Mouse (Mus musculus) inflammation-experienced regulatory T-cells, adult 6 months (primary cell): ENCODE results near the gene Ccdc155. TPM values are rescaled to one million over a fixed set of nuclear protein-coding genes. Genes with fewer than 3 reads are reported as not detected.

Experiments used
- ATAC-seq: one replicate; pipeline ENCODE4 v1.8.0; 2017
- polyA plus RNA-seq, 3 experiments: library from polyadenylated mRNA; unstranded; fragments of 100-300 nt; shearing (Covaris generic); gene quantifications; one replicate each; pipeline ENCODE4 v1.2.1; 2017

The Ccdc155 gene
- polyA plus RNA-seq = under 1 TPM in 1 of 3 experiments, not detected in 2; 0.24 TPM

DNA sequence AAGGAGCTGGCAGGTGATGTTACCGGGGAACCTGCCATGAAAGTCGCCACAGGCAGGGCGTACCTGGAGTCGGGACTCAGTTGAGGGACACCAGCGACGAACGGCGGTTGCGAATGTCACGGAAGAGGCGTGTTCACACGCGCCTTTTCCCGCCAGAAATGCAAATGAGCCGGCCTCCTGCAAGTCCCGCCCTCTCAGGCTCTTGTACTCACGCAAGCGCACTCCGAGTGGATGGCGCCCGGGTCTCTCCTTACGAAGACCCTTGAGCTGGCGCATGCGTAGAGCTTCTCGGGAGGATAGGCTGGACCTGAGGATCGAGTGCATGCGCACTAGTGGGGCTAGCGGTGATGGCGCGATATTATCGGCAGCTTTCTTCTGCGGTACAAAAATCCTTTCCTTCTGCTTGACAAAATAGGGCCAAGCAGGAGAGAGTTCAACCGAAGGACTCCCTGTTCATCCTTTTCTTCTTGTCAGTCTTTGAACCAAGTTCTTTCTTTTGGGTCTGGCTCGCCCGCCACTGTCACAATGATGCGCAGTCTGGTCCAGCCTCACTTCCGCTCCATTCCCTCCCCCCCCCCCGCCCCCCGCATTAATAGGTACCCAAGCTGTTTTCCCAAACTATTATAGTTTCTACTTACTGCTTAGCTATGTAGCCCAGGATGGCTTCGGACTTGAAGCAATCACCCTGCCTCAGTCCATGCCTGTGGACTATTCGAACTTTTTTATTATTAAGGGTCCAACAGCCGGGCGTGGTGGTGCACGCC, at the start of gene Ccdc155:
TSS of gene Ccdc155 (minus strand) at position 513 of the 764 bp plus-strand sequence.
- peak; percentile 90 for ATAC-seq

DNA sequence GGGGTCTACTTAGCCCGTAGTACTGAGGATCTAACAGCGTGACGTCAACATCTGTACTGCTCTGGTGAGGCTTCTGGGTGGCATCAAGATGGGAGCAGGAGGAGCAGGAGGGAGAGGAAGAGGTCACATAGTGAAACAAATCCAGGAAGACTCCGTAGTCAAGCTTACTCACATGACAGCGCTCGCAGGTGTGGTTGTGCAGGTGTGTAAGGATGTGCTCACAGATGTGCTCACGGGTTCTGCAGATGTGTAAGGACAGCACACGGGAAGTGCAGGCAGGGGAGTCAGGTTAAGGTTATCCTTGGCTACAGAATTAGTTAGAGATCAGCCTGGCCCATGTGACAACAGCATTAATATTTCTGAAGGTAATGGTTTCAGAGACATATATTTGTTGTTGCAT, 49.1 kb upstream of the Ccdc155 start:
- ATAC-seq = no peak

DNA sequence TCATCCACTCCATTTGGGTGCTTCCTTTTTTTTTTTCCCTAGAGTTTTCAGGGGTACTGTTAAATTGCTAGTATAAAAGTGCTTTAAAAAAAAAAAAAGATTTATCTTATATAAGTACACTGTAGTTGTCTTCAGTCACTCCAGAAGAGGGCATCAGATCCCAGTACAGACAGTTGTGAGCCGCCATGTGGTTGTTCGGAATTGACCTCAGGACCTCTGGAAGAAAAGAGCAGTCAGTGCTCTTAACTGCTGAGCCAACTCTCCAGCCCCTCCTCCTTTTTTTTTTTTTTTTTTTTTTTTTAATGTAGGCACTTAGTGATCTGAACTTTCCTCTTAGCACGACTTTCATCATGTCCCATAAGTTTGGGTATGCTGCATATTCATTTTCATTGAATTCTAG, 43.0 kb upstream of the Ccdc155 start:
- ATAC-seq = no peak

DNA sequence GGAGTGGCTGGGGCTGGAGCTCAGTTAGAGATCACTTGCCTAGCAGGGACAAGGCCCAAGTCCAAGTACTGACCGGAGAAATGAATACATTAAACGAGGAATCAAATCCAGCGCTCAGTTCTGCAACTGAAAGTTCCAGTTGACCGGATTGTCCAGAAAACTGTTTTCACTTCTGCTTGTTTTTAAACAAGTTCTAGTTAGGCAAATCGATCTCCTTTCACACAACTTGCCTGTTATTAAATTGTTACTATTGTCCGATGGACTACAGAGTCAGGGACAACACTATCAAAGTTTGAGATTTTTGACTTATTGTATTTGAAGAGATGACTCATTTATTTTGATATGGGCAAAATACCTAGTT, 36.7 kb upstream of the Ccdc155 start:
- no peak for ATAC-seq

DNA sequence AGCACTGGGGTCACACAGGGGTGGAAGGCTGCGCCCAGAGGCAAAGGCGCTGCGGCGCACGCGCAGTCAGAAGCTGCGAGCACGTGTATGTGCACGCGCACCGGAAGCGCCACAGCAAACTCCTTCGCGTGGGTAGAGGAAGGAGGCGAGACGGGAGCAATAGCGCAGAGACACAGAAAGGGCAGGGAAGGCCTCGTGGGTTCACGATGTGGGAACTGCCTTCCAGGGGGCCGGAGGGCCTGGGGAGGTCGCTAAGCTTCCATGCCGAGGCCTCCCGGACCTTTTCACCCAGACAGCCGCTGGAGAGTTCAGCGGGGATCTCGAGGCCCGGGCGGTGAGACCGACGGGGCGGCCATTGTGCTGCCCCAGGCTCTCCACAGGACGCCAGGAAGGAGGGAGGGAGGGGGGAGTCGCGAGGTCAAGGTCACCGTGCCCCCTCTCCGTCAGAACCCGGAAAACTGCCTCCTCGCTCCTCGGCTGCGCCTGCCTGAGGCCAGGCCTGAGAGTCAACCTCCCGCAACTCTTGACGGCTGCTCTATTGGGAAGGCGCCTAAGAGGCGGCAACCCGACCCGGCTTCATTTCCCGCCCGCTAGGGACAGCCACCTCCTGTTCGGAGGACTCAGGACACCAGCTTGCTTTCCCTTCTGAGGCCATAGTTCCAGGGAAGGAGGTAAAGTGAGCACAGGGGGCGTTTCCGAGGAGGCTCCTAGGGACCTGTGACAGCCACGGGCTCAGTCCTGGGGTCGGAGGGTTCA, 36.1 kb upstream of the Ccdc155 start, which contains the start of gene Slc6a16:
TSS of gene Slc6a16 (plus strand) at position 453 of the 756 bp plus-strand sequence.
- ATAC-seq = no peak

DNA sequence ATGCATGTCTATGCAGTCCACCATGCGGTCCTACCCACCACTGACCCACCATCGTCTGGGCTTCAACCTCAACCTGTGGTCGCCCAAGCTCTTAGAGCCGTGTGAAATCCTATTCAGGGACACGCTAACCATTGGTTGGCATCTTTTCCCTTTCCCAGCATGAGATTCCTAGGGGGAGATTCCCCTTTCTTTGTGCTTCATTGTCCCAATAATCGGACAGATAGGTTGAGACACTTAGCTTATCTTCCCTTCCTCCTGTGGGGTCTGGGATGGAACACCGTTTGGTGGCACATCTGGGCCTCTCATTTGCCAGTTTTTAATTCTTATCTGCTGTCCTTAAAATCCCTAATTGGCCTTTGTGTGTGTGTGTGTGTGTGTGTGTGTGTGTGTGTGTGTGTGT, 35.4 kb upstream of the Ccdc155 start:
- no peak for ATAC-seq

DNA sequence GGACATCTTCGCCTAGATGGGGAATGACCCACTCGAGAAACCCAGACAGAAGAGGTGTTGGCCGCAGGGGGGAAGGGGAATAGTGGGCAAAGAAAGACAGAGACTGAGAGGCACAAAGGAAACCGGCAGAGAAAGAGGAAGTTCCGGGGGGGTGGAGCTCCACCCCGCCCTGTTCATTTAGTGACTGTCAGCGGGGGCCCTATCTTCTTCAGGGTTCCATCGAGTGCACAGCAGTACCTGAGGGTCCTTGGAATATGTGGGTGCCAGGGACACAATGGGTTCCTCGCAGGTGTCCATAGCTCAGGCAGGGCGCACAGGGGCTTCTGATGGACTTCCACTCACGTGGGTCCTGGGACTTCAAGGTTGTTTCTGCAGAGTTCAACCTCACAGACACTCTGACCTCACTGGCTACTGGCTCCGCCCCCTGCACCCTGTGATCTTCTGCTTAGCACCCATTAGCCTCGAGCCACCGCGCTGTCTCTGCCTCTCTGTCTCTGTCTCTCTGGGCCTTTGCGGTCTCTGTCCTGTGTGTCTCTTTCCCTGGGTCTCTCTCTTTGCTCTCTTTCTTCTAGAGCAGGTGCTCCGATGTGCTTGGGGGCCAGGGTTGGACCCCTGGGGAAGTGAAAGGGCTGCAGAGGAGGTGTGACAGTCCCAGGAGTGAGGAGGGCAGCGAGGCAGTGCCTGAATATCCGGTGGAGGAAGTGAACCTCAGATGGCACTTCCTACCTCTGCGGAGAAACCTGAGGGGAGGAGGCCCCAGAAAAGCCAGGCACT, 34.2 kb upstream of the Ccdc155 start, which contains the start of gene Cd37:
TSS of gene Cd37 (minus strand) at position 393 of the 774 bp plus-strand sequence.
- peak; percentile 94 for ATAC-seq

DNA sequence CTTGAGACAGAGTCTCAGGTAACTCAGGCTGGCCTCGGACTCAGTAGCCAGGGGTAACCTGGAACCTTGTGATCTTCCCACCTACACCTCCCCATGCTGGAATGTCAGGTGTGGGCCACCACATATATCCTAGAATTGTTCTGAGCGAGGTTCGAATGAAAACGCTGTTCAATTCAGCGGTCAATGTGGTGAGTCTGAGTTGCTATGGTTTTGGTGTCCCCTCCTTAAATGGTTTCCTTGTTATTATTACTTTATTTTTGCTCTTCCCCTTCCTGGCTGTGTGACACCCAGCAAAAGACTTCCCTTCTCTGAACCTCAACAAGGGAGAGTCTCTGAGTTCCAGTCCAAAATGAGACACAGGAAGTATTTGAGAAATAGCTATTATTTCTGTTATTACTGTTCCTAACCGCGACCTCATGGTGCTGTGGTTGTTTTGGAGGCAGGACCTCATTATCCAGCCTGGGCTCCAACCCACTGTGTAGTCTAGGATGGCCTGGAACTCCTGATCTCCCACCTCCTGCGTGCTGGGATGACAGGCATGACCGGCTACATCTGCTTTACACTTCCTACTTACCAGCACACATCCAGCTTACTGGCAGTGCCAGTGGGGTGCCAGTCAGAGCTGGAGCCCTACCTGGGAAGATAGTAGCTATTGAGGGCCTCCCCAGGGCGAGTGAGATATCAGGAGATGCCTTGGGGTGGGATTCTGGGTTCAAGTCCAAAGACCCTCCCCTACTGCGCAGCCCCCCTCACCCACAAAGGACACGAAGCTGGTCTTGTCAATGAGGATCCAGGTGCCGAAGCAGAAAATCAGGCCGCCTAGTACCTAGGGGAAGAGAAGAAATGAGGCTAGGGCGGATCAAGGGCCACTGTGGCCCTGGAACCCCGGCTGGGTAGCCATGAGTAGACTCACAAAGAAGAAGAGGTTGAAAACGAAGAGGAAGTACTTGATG, 33.3 kb upstream of the Ccdc155 start:
- ATAC-seq = peak; percentile 2

DNA sequence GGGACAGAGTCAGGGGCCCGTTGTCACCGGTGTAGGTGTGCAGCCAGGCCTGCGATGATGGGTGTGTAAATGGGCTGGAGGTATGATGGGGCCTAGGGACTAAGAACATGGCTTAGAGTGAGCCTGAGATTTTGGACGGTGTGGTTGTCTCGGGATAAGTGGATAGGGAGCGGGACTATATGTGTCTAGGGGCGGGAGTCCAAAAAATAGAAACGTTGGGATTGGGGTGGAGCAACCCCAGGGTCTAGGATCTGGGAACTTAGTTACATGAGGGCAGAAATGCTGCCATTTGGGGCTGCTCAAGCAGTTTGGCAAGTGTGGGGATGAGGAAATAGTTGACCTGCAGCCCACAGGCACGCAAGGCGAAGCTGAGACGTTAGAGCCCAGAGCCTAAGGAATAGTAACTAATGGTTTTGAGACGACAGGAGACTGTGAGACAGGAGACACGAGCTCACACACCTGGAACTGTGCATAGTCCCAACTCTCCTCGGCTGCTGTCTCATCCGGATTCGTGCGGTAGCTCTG, 31.0 kb upstream of the Ccdc155 start:
- no peak for ATAC-seq

DNA sequence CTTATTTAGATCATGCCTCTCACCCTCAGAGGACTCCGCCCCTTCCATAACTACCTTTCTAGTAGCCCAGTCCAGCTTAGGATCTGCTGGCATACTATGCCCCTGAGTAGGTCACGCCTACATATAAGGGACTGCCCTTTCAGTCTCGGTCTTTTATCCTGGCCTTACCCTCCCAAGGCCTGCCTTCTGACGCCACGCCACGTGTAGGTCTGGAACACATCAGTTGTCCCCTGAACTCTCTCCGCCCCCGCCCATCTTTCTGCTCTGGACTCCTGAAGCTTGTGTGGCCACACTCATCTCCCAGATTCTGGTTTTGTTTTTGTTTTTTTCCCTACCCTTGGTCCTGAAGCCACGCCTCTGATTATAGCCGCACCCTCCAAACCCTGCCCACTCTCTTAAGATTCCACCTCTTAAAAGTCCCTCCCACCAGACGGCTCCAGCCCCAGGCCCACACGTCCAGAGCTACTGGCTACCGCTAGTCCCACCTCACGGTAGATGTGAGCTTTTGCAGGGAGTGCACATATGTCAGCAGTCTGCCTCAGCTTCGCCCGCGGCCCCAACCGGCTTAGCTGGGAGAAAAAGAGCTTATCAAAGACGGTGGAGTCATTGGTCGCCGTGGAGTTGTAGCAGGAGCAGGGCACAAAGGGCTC, 30.4 kb upstream of the Ccdc155 start:
- no peak for ATAC-seq

DNA sequence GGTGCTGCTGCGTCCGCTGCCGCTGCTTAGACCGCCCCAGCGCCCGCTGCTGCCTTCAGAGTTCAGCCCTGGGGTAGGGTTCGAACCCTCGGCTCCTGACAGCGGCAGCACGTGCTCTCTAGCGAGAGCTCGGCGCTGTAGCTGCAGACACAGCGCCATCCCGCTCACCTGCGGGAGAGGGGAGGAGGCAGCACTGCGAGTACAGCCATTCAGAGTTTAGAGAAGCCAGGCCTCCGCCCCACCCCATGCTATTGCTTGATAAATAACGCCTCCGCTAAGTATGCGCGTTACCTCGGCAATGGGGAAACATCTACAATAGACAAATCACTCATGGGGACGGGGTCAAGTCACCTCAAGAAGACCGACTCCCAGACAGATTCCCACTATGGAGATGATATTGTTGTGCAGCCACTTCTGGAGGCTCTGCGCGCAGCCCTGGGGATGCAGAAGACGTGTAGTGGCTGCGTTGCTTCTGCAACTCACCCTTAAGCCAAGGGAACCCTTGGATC, 29.7 kb upstream of the Ccdc155 start:
- no peak for ATAC-seq

DNA sequence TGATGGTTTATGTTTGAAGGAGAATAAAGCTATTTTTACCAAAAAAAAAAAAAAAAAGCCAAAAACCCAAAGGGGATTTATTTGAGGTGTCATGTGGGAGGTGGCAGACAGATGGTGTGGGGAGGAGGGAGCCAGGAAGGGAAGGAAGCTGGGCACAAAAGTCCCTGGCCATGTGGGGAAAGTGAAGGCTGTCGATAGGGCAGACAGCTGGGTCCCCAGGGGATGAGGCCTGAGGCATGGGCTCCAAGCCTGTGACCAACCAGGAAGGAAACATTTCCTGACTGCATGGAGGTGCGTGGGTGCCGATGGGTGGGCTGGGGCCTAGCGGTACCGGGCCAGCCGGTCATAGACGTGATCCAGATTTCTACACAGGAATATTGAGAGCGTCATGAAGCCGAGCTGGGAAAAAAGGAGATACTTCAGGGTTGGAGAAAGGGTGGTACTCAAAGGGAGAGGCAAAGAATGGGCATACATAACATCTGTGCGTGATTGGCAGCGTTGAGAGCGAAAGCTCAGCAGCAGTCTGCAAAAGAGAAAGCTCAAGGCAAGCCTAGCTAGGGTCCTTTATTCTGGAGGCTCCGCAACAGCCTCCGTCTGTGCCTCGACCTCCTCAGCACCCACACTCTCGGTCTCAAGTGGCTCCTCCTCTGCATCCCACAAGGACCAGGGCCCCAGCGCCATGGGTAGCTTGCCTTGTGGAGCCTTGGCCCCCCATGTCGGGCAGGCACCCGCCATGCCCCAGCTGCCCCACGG, 29.1 kb upstream of the Ccdc155 start:
- no peak for ATAC-seq

DNA sequence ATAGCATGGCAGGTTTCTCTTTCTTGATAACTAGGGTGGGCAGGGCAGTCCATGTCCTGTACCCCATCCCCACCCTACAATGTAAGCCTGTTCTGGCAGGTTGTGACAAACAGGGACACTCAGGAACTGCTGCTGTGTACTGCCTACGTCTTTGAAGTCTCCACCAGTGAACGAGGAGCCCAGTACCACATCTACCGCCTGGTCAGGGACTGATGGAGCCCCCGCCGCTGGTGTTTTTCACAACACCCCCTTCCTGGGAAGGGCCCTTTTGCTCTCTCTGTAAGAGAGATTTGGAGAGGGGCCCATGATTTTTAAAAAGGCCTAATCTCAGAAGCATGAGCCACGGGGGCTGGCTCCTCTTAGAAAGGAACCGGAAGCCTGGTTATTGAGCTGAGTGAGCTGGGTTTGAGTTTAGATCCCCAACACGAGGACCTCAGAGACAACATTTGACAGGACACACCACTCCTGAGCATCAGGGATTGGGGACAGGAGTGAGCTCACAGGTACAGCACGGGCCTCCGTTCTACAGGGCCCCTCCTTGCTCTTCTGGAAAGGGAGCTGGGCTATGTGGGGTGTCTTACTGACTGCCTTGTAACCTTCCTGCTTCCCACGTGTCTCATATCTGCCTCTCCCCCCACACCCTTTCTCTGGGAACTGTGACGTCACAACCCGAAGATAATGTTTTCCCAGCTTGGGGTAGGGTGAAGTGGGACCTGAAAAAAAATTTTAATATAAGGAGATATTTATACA, 28.2 kb upstream of the Ccdc155 start:
- ATAC-seq = no peak

DNA sequence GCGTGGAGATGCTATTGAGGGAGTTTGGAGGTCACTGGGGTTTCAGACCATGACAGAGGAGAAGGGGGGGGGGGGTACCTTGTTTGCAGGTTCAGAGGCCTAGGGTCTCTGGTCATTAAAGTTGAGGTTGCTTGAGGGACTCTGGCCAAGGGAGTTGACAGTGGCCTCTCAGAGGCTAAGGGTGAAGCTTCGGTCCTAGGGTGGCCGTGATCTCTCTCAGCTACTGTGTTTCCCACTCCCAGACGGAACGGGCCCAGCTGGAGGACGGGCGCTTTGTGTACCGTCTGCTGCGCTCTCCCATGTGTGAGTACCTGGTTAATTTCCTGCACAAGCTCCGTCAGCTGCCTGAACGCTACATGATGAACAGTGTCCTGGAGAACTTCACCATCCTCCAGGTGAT, 27.2 kb upstream of the Ccdc155 start:
- no peak for ATAC-seq

DNA sequence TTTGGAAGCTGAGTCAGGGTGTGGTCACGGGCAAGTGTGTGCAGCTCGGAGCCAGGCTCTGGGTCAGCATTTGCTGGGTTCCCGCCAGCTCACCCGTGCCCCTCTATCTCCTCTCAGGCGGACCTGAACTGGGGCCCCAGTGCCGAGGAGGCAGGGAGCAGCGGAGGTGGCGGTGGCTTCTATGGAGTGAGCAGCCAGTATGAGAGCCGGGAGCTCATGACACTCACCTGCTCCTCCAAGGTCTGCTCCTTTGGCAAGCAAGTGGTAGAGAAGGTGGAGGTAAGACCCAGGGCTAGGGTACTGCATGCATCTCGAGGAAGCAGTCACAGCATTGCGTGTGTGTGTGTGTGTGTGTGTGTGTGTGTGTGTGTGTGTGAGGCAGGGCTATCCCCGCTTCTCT, 26.5 kb upstream of the Ccdc155 start:
- no peak for ATAC-seq

DNA sequence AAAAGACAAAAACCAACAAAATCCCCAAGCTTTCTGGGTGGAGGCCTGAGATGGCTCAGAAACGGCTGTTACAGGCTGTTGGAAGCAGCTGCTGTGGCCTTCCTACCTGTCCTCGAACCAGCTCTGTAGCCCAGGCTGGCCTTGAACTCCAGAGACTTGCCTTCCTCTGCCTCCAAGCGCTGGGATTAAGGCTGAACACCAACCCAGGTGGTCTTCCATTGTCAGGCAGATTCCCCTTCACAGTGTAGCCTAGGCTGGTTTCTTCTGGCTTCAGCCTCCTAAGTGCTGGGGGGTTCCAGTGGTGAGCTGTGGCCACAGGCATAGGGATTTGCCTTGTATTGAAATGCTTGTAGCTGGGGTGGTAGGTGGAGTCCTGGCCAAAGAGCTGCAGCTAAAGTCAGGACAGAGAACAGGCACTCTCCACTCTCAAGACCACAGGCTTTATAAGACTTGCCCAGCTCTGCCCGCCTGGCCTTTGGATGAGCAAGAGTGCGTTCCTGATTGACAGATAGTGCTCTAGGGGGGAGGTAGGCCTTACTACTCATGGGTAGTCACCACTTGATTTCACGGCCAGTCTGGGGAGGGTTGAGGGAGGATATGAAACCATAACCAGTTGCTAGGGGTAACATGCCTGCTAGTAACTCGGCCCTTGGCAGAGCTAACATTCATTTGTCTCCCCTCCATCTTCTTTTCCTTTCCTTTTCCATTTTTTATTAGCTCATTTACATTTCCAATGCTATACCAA, 24.9 kb upstream of the Ccdc155 start:
- no peak for ATAC-seq

DNA sequence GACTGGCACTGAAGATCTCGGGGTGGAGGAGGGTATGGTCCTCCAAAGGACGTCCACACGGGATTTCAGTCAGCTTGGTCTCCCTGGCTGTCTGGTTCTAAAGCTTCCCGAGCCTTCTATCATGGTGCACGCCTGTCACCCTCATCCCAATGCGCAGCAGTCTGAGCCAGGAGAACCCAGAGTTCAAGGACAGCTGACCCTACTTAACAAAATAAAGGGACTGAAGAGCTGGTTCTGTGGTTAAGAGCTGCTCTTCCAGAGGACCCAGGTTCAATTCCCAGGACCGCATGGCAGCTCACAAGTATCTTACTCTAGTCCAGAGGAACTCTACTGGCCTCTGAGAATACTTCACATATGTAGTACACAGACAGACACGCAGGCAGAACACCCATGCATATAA, 24.4 kb upstream of the Ccdc155 start:
- no peak for ATAC-seq

DNA sequence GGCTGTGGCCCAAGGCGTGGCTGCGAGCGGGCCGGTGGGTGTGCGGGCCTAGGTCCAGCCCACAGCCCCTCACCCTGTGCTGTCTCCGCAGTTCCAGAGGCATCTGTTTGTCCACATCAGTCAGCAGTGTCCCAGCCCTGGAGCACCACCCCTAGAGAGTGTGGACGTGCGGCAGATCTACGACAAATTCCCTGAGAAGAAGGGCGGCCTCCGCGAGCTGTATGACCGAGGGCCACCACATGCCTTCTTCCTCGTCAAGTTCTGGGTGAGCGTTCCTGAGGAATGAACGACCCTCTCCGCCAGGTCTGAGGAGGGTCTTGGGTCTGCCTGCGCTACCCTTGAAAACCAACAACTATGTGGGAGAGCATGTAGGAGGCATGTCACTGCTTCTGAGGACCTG, 23.9 kb upstream of the Ccdc155 start:
- ATAC-seq = no peak

DNA sequence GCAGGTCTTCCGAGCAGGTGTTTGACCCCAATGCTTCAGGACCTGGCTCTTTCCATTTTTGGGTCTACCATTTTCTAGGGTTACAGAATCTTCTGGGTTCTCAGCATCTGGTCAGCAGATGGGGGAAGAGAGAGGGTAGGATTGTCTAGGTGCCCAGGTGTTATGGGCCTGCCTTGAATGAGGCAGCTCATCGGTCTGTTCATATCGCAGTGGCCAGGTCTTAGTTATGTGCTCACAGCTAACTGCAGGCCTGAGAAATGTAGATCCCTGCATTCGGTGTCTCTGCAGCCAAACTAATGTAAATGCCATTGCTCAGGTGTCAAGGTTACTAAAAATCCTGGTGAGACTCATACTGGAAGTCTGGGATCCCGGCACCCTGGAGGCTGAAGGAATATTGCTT, 21.7 kb upstream of the Ccdc155 start:
- no peak for ATAC-seq
